Mouse (Mus musculus): ENCODE measurements around the gene Cdc14b. TPM values are rescaled to one million over a fixed set of nuclear protein-coding genes. Genes with fewer than 3 reads are reported as not detected.

Gene Cdc14b
- total and polyA plus RNA-seq, 3 experiments = 8.2 to 8.8 (median 8.7) TPM

GRCm38 (mm10) chr13:64240626-64241025, 34.5 kb downstream of the Cdc14b start:
- no peak overlapping the region for H3K4me3 ChIP-seq

DNA sequence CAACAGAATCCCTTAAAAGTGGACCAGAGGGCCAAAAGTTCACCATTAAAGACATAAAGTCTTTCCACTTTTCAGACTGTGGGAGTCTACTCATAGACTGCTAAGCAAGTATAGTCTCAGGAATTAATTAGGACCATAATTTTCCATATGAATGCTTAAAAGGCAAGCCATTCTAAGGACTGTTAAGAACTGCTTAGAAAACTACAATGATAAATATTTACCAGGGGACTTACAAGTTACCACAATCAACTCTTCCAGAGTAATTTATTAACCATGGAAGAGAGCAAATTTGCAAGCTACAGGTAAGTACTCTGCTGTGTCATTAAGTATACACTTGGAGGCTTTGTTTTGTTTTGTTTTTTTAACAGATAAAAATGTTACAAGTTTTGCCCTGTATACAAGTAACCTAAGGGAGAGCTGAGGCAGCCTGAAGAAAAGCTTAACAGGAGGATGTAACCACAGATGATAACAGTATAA, 37.4 kb downstream of the Cdc14b start:
- H3K36me3 ChIP-seq (ENCODE audit: control insufficient read depth, insufficient read depth, low read length) = peaks cover 5% of the 10 kb centered on the region
- DNase-seq = no peak
- peaks cover 8% of the 10 kb centered on the region for H3K4me1 ChIP-seq (ENCODE audit: control insufficient read depth, insufficient read depth, low read length)
- H3K27ac ChIP-seq = no peak overlapping the region
- H3K79me2 ChIP-seq (replicated peaks; ENCODE audit: control insufficient read depth, insufficient read depth, low read length) = no peaks in the 10 kb centered on the region
- no peaks in the 10 kb centered on the region for H3K27me3 ChIP-seq (ENCODE audit: control insufficient read depth, insufficient read depth, low read length)
- TF ChIP-seq EP300 (IDR thresholded peaks at IDR 0.05; ENCODE audit: insufficient read depth, low read depth, low read length) = no peak
- TF ChIP-seq CTCF (IDR thresholded peaks at IDR 0.05) = no peak
- no peak for TF ChIP-seq POLR2A (IDR thresholded peaks at IDR 0.05; ENCODE audit: insufficient read depth, low read depth, low read length)
- no peak overlapping the region for H3K9ac ChIP-seq (ENCODE audit: low read depth, low read length)
- no peak overlapping the region for H3K4me3 ChIP-seq
- intact Hi-C loops (cut with DNase I) = no loop called here

More at GRCm38 (mm10) chr13:64240626-64241025, 34.5 kb downstream of the Cdc14b start:
- H3K27ac ChIP-seq = no peak overlapping the region; the same call in 1 of the 2 replicates
- intact Hi-C loops (cut with DNase I) = no loop called here
- no peak for DNase-seq
- no peaks in the 10 kb centered on the region; the same call in 1 of the 2 replicates for H3K36me3 ChIP-seq (ENCODE audit: control insufficient read depth, insufficient read depth, low read length)
- no peaks in the 10 kb centered on the region for H3K79me2 ChIP-seq (replicated peaks; ENCODE audit: control insufficient read depth, insufficient read depth, low read length)
- TF ChIP-seq POLR2A (IDR thresholded peaks at IDR 0.05; ENCODE audit: insufficient read depth, low read depth, low read length) = no peak
- TF ChIP-seq CTCF (IDR thresholded peaks at IDR 0.05) = no peak
- no peak for TF ChIP-seq EP300 (IDR thresholded peaks at IDR 0.05; ENCODE audit: insufficient read depth, low read depth, low read length)
- WGBS = 72% methylated on average over 7 of the region's 7 CpGs
- peaks cover 2% of the 10 kb centered on the region; the same call in 1 of the 2 replicates for H3K4me1 ChIP-seq (ENCODE audit: control insufficient read depth, insufficient read depth, low read length)
- peak overlapping the region; percentile 28; the same call in 1 of the 2 replicates for H3K9ac ChIP-seq (ENCODE audit: low read depth, low read length)
- no peaks in the 10 kb centered on the region for H3K27me3 ChIP-seq (ENCODE audit: control insufficient read depth, insufficient read depth, low read length)

GRCm38 (mm10) chr13:64237000-64237680, 38.0 kb downstream of the Cdc14b start:
- WGBS = 41% methylated on average over 4 of the region's 4 CpGs
- Histone ChIP-seq H3K4me3 (no peak overlapping the region), H3K9ac (ENCODE audit: low read depth, low read length) (no peak overlapping the region), H3K79me2 (replicated peaks; ENCODE audit: control insufficient read depth, insufficient read depth, low read length) (no peaks in the 10 kb centered on the region), H3K27ac (no peak overlapping the region), H3K27me3 (ENCODE audit: control insufficient read depth, insufficient read depth, low read length) (no peaks in the 10 kb centered on the region), H3K36me3 (ENCODE audit: control insufficient read depth, insufficient read depth, low read length) (peaks cover 5% of the 10 kb centered on the region), H3K4me1 (ENCODE audit: control insufficient read depth, insufficient read depth, low read length) (peaks cover 8% of the 10 kb centered on the region)
- intact Hi-C loops (cut with DNase I) = no loop called here
- DNase-seq = no peak
- TF ChIP-seq POLR2A (IDR thresholded peaks at IDR 0.05; ENCODE audit: insufficient read depth, low read depth, low read length) (no peak), EP300 (IDR thresholded peaks at IDR 0.05; ENCODE audit: insufficient read depth, low read depth, low read length) (no peak), CTCF (IDR thresholded peaks at IDR 0.05) (no peak)

DNA sequence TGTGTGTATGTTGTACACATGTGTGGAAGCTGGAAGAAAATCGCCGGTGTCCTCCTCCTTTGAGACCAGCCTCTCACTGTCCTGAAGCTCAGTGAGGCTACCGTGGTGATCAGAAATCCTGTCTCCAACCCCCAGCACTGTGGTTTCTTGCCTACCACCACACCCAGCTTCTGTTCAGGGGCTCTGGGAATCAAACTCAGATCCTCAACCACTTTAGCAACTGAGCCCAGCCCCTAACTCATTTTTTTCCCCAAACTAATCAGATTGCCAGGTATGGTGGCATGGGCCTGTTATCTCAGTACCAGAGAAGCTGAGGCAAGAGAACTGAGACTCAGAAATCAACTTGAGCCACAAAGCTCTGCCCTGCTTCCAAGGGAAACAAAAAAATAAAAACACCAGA, 39.3 kb downstream of the Cdc14b start:
- no peak for DNase-seq
- no peak overlapping the region for H3K9ac ChIP-seq (ENCODE audit: low read depth, low read length)
- intact Hi-C loops (cut with DNase I) = no loop called here

DNA sequence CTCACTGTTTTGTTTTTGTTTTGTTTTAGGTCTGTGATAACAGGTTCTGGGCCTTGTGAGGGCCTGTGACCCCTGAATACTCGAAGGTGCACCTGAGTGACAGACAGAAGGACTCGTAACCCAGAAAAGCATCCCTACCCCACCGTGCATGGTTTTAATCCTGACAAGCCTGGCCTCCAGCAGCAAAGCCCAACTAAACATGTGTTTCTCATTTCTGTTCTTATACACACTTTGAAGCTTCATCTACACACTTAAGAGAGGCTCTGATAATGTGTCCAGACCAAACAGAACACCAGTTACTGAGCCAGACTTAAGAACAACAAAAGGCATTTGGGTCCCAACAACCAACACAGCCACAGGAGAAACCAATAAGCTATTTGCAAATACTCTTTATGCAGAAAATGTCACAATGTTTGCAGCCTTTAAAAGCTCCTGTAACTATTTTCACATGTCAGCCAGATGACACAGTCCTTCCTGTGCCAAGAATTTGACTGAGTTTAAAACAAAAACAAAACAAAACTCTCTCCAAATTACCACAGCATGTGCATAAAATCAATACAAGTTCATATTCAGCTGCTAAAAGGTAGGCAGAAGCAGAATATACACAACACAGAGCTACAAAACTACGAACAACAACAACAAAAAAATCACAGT, 39.9 kb downstream of the Cdc14b start:
- Histone ChIP-seq H3K4me1 (ENCODE audit: control insufficient read depth, insufficient read depth, low read length) (peaks cover 8% of the 10 kb centered on the region), H3K79me2 (replicated peaks; ENCODE audit: control insufficient read depth, insufficient read depth, low read length) (no peaks in the 10 kb centered on the region), H3K27ac (peak overlapping the region; percentile 17; the same call in 1 of the 2 replicates), H3K4me3 (no peak overlapping the region), H3K27me3 (ENCODE audit: control insufficient read depth, insufficient read depth, low read length) (no peaks in the 10 kb centered on the region), H3K9ac (ENCODE audit: low read depth, low read length) (no peak overlapping the region), H3K36me3 (ENCODE audit: control insufficient read depth, insufficient read depth, low read length) (peaks cover 5% of the 10 kb centered on the region)
- TF ChIP-seq EP300 (IDR thresholded peaks at IDR 0.05; ENCODE audit: insufficient read depth, low read depth, low read length) (no peak), POLR2A (IDR thresholded peaks at IDR 0.05; ENCODE audit: insufficient read depth, low read depth, low read length) (no peak), CTCF (IDR thresholded peaks at IDR 0.05) (no peak)
- intact Hi-C loops (cut with DNase I) = no loop called here
- WGBS = 65% methylated on average over 4 of the region's 4 CpGs
- no peak for DNase-seq

More for the DNA sequence above, 39.3 kb downstream of the Cdc14b start:
- Histone ChIP-seq H3K36me3 (ENCODE audit: control insufficient read depth, insufficient read depth, low read length) (peaks cover 5% of the 10 kb centered on the region), H3K27me3 (ENCODE audit: control insufficient read depth, insufficient read depth, low read length) (no peaks in the 10 kb centered on the region), H3K4me1 (ENCODE audit: control insufficient read depth, insufficient read depth, low read length) (peaks cover 8% of the 10 kb centered on the region), H3K4me3 (no peak overlapping the region), H3K79me2 (replicated peaks; ENCODE audit: control insufficient read depth, insufficient read depth, low read length) (no peaks in the 10 kb centered on the region), H3K27ac (no peak overlapping the region; the same call in 1 of the 2 replicates)
- TF ChIP-seq CTCF (IDR thresholded peaks at IDR 0.05) (no peak), EP300 (IDR thresholded peaks at IDR 0.05; ENCODE audit: insufficient read depth, low read depth, low read length) (no peak), POLR2A (IDR thresholded peaks at IDR 0.05; ENCODE audit: insufficient read depth, low read depth, low read length) (no peak)
- WGBS = 55% methylated on average over 3 of the region's 3 CpGs

- H3K4me1 ChIP-seq (ENCODE audit: control insufficient read depth, insufficient read depth, low read length) = peaks cover 8% of the 10 kb centered on the region
- DNase-seq = no peak
- H3K27me3 ChIP-seq (ENCODE audit: control insufficient read depth, insufficient read depth, low read length) = no peaks in the 10 kb centered on the region
- no peaks in the 10 kb centered on the region for H3K79me2 ChIP-seq (replicated peaks; ENCODE audit: control insufficient read depth, insufficient read depth, low read length)
- intact Hi-C loops (cut with DNase I) = no loop called here
- no peak overlapping the region for H3K4me3 ChIP-seq
- WGBS = 86% methylated on average over 4 of the region's 4 CpGs
- H3K9ac ChIP-seq (ENCODE audit: low read depth, low read length) = no peak overlapping the region
- no peak for TF ChIP-seq EP300 (IDR thresholded peaks at IDR 0.05; ENCODE audit: insufficient read depth, low read depth, low read length)
- no peak for TF ChIP-seq POLR2A (IDR thresholded peaks at IDR 0.05; ENCODE audit: insufficient read depth, low read depth, low read length)
- TF ChIP-seq CTCF (IDR thresholded peaks at IDR 0.05) = no peak
- no peak overlapping the region for H3K27ac ChIP-seq
- peaks cover 5% of the 10 kb centered on the region for H3K36me3 ChIP-seq (ENCODE audit: control insufficient read depth, insufficient read depth, low read length)
These were observed 42.0 kb downstream of the Cdc14b start for GRCm38 (mm10) chr13:64233139-64233538.
